Mouse (Mus musculus) liver, embryonic 16.5 days (tissue): ENCODE measurements around the gene Zfp408. TPM values are rescaled to one million over a fixed set of nuclear protein-coding genes. Genes with fewer than 3 reads are reported as not detected.

Experiments
- ATAC-seq: fragments of 200-750 bp; cut with Nextera tagmentation; 2 replicates; pipeline ENCODE4 v1.8.0; 2017; ENCODE audit warnings: low read depth, mild to moderate bottlenecking, moderate number of reproducible peaks, moderate library complexity
- H3K27ac ChIP-seq: fragments of 300-500 bp; sonication (generic); 2 replicates; pipeline ENCODE4 v1.5.1; 2014; ENCODE audit warnings: mild to moderate bottlenecking, low read length
- H3K27me3 ChIP-seq: fragments of 300-500 bp; sonication (generic); 2 replicates; pipeline ENCODE4 v1.6.1; 2014; ENCODE audit warnings: low read depth, low read length, mixed read lengths; ENCODE audit not compliant: control insufficient read depth, insufficient read depth
- H3K36me3 ChIP-seq: fragments of 300-500 bp; sonication (generic); 2 replicates; pipeline ENCODE4 v1.6.1; 2014; ENCODE audit warnings: mild to moderate bottlenecking; ENCODE audit not compliant: control insufficient read depth, insufficient read depth
- H3K4me1 ChIP-seq: fragments of 300-500 bp; sonication (generic); 2 replicates; pipeline ENCODE4 v1.6.1; 2014; ENCODE audit warnings: low read depth, low read length, mixed read lengths; ENCODE audit not compliant: control insufficient read depth
- H3K4me2 ChIP-seq: fragments of 300-500 bp; sonication (generic); 2 replicates; pipeline ENCODE4 v1.6.1; 2014; ENCODE audit warnings: low read depth, low read length, mixed read lengths
- H3K4me3 ChIP-seq: fragments of 300-500 bp; sonication (generic); 2 replicates; pipeline ENCODE4 v1.5.1; 2014; ENCODE audit warnings: low read depth, mild to moderate bottlenecking, low read length
- H3K9ac ChIP-seq: fragments of 300-500 bp; sonication (generic); 2 replicates; pipeline ENCODE4 v1.6.1; 2014; ENCODE audit warnings: low read depth, low read length
- H3K9me3 ChIP-seq: fragments of 300-500 bp; sonication (generic); replicated peaks from 2 replicates; pipeline ENCODE4 v1.6.1; 2016; ENCODE audit warnings: low read length; ENCODE audit not compliant: control insufficient read depth
- WGBS: fragments of 180-500 bp; shearing (Covaris S2); extraction: QIAGEN DNeasy Blood & Tissue Kit; methylation state at CpG from one replicate; pipeline ENCODE4 v1.1.7; 2014; ENCODE audit not compliant: insufficient replicate concordance; 5-methylcytosine and 5-hydroxymethylcytosine counted together
- polyA plus RNA-seq: library from polyadenylated mRNA; unstranded; fragments of >200 nt; fragmentation: Nextera tagmentation; extraction: Ambion mirVana; gene quantifications from 2 replicates; pipeline ENCODE4 v1.2.1, GENCODE M21; 2015

The Zfp408 gene
- polyA plus RNA-seq, 1 experiment from 2014 or later, result 3.3 TPM

GRCm38 (mm10) chr2:91674895-91675294 is 25.3 kb upstream of the Zfp408 start:
- Histone ChIP-seq H3K4me1 (no peaks in the 10 kb centered on the region), H3K4me2 (no peak overlapping the region), H3K27me3 (no peaks in the 10 kb centered on the region), H3K36me3 (peaks cover 21% of the 10 kb centered on the region), H3K9me3 (no peaks in the 10 kb centered on the region), H3K27ac (no peak overlapping the region), H3K4me3 (no peak overlapping the region), H3K9ac (no peak overlapping the region)
- no peak for ATAC-seq
- WGBS, result 81% methylated on average over 5 of the region's 5 CpGs

GRCm38 (mm10) chr2:91673587-91673986 is 24.0 kb upstream of the Zfp408 start:
- Histone ChIP-seq H3K4me1 (no peaks in the 10 kb centered on the region), H3K27ac (no peak overlapping the region), H3K9me3 (no peaks in the 10 kb centered on the region), H3K27me3 (no peaks in the 10 kb centered on the region), H3K4me3 (no peak overlapping the region), H3K4me2 (no peak overlapping the region), H3K9ac (no peak overlapping the region), H3K36me3 (peaks cover 32% of the 10 kb centered on the region)
- no peak for ATAC-seq
- WGBS, result 86% methylated on average over 2 of the region's 2 CpGs

GRCm38 (mm10) chr2:91670038-91670437 is 20.4 kb upstream of the Zfp408 start:
- Histone ChIP-seq H3K9ac (no peak overlapping the region), H3K36me3 (peaks cover 29% of the 10 kb centered on the region), H3K4me2 (no peak overlapping the region), H3K27me3 (no peaks in the 10 kb centered on the region), H3K9me3 (no peaks in the 10 kb centered on the region), H3K27ac (no peak overlapping the region), H3K4me1 (no peaks in the 10 kb centered on the region), H3K4me3 (no peak overlapping the region)
- no peak for ATAC-seq
- WGBS, result 66% methylated on average over 6 of the region's 6 CpGs

- Histone ChIP-seq H3K27ac (no peak overlapping the region), H3K9me3 (no peaks in the 10 kb centered on the region), H3K9ac (no peak overlapping the region), H3K4me3 (no peak overlapping the region), H3K36me3 (peaks cover 34% of the 10 kb centered on the region), H3K4me1 (no peaks in the 10 kb centered on the region), H3K4me2 (no peak overlapping the region), H3K27me3 (no peaks in the 10 kb centered on the region)
- no peak for ATAC-seq
- 88% methylated on average over 8 of the region's 8 CpGs for WGBS
Observed at GRCm38 (mm10) chr2:91669326-91669725, 19.7 kb upstream of the Zfp408 start.

GRCm38 (mm10) chr2:91667747-91668146 is 18.2 kb upstream of the Zfp408 start:
- H3K36me3 ChIP-seq, result peaks cover 44% of the 10 kb centered on the region
- 67% methylated on average over 2 of the region's 2 CpGs for WGBS
- ATAC-seq, result no peak

GRCm38 (mm10) chr2:91666386-91666910 is 16.9 kb upstream of the Zfp408 start:
- ATAC-seq, result no peak
- H3K36me3 ChIP-seq, result peaks cover 42% of the 10 kb centered on the region
- H3K4me1 ChIP-seq, result no peaks in the 10 kb centered on the region
- no peaks in the 10 kb centered on the region for H3K9me3 ChIP-seq
- no peak overlapping the region for H3K4me2 ChIP-seq
- no peaks in the 10 kb centered on the region for H3K27me3 ChIP-seq
- no peak overlapping the region for H3K27ac ChIP-seq
- H3K4me3 ChIP-seq, result no peak overlapping the region
- H3K9ac ChIP-seq, result no peak overlapping the region
- 84% methylated on average over 6 of the region's 6 CpGs for whole genome bisulfite sequencing

More at GRCm38 (mm10) chr2:91667747-91668146, 18.2 kb upstream of the Zfp408 start:
- H3K4me1 ChIP-seq, result no peaks in the 10 kb centered on the region
- no peak overlapping the region for H3K27ac ChIP-seq
- no peak overlapping the region for H3K4me2 ChIP-seq
- H3K4me3 ChIP-seq, result no peak overlapping the region
- H3K27me3 ChIP-seq, result no peaks in the 10 kb centered on the region
- H3K9ac ChIP-seq, result no peak overlapping the region
- H3K9me3 ChIP-seq, result no peaks in the 10 kb centered on the region

- H3K4me3 ChIP-seq, result no peak overlapping the region
- H3K27me3 ChIP-seq, result no peaks in the 10 kb centered on the region
- H3K9ac ChIP-seq, result no peak overlapping the region
- ATAC-seq, result no peak
- no peak overlapping the region for H3K4me2 ChIP-seq
- H3K9me3 ChIP-seq, result no peaks in the 10 kb centered on the region
- no peaks in the 10 kb centered on the region for H3K4me1 ChIP-seq
- H3K36me3 ChIP-seq, result peaks cover 32% of the 10 kb centered on the region
- H3K27ac ChIP-seq, result no peak overlapping the region
Observed at GRCm38 (mm10) chr2:91664780-91665179, 15.2 kb upstream of the Zfp408 start.

- no peaks in the 10 kb centered on the region for H3K9me3 ChIP-seq
- peaks cover 32% of the 10 kb centered on the region for H3K36me3 ChIP-seq
- H3K27me3 ChIP-seq, result no peaks in the 10 kb centered on the region
- no peak overlapping the region for H3K4me2 ChIP-seq
- ATAC-seq, result no peak
- H3K9ac ChIP-seq, result no peak overlapping the region
- WGBS, result 71% methylated on average over 6 of the region's 6 CpGs
- H3K4me1 ChIP-seq, result no peaks in the 10 kb centered on the region; the same call in 1 of the 2 replicates
- no peak overlapping the region for H3K27ac ChIP-seq
- no peak overlapping the region for H3K4me3 ChIP-seq
Observed at GRCm38 (mm10) chr2:91660981-91661380, 11.4 kb upstream of the Zfp408 start.

- Histone ChIP-seq H3K4me2 (no peak overlapping the region), H3K36me3 (peaks cover 40% of the 10 kb centered on the region), H3K4me1 (no peaks in the 10 kb centered on the region; the same call in 1 of the 2 replicates), H3K4me3 (no peak overlapping the region), H3K27me3 (no peaks in the 10 kb centered on the region), H3K27ac (no peak overlapping the region), H3K9me3 (no peaks in the 10 kb centered on the region), H3K9ac (no peak overlapping the region)
- ATAC-seq, result no peak
- WGBS, result 85% methylated on average over 8 of the region's 8 CpGs
Observed at GRCm38 (mm10) chr2:91659657-91660056, 10.1 kb upstream of the Zfp408 start.
